Mouse (Mus musculus): ENCODE results near the gene Sema6d. TPM values are rescaled to one million over a fixed set of nuclear protein-coding genes. Genes with fewer than 3 reads are reported as not detected.
A peak's percentile ranks its signal among the peaks of the same experiment; 100 is the strongest.

The Sema6d gene
- polyA plus RNA-seq, 1 experiment from 2014 or later: 4.9 TPM

GRCm38 (mm10) chr2:124592750-124593149, 503.0 kb downstream of the Sema6d start:
- Histone ChIP-seq H3K4me2 (ENCODE audit: low read length) (no peak overlapping the region), H3K36me3 (ENCODE audit: insufficient read depth, low read length) (no peaks in the 10 kb centered on the region), H3K27ac (no peak overlapping the region), H3K9me3 (replicated peaks; ENCODE audit: low read length) (no peaks in the 10 kb centered on the region), H3K27me3 (ENCODE audit: insufficient read depth, low read length) (no peaks in the 10 kb centered on the region), H3K4me3 (replicated peaks; ENCODE audit: low read depth, low read length) (no peak overlapping the region), H3K4me1 (replicated peaks; ENCODE audit: insufficient read depth, low read length) (no peaks in the 10 kb centered on the region), H3K9ac (ENCODE audit: low read depth, low read length) (no peak overlapping the region)
- WGBS: 75% methylated on average over 4 of the region's 4 CpGs
- TF ChIP-seq CTCF (IDR thresholded peaks at IDR 0.05; ENCODE audit: low read depth): no peak
- DNase-seq (ENCODE audit: low spot score) (no peak), ATAC-seq (replicated peaks; ENCODE audit: low FRiP score, low read depth) (no peak)

GRCm38 (mm10) chr2:124599014-124599413, 509.2 kb downstream of the Sema6d start:
- no peak for TF ChIP-seq CTCF (IDR thresholded peaks at IDR 0.05; ENCODE audit: low read depth)
- Histone ChIP-seq H3K27ac (no peak overlapping the region), H3K36me3 (ENCODE audit: insufficient read depth, low read length) (no peaks in the 10 kb centered on the region), H3K9me3 (replicated peaks; ENCODE audit: low read length) (no peaks in the 10 kb centered on the region), H3K4me3 (replicated peaks; ENCODE audit: low read depth, low read length) (no peak overlapping the region), H3K4me1 (replicated peaks; ENCODE audit: insufficient read depth, low read length) (no peaks in the 10 kb centered on the region), H3K27me3 (ENCODE audit: insufficient read depth, low read length) (no peaks in the 10 kb centered on the region), H3K9ac (ENCODE audit: low read depth, low read length) (no peak overlapping the region), H3K4me2 (ENCODE audit: low read length) (no peak overlapping the region)
- 71% methylated on average over 3 of the region's 3 CpGs for WGBS
- no peak for ATAC-seq (replicated peaks; ENCODE audit: low FRiP score, low read depth)
- DNase-seq (ENCODE audit: low spot score): no peak

- WGBS: 56% methylated on average over 9 of the region's 9 CpGs
- Histone ChIP-seq H3K27ac (no peak overlapping the region), H3K36me3 (ENCODE audit: insufficient read depth, low read length) (no peaks in the 10 kb centered on the region), H3K4me2 (ENCODE audit: low read length) (no peak overlapping the region), H3K4me3 (replicated peaks; ENCODE audit: low read depth, low read length) (no peak overlapping the region), H3K9me3 (replicated peaks; ENCODE audit: low read length) (no peaks in the 10 kb centered on the region), H3K4me1 (replicated peaks; ENCODE audit: insufficient read depth, low read length) (no peaks in the 10 kb centered on the region), H3K9ac (ENCODE audit: low read depth, low read length) (no peak overlapping the region), H3K27me3 (ENCODE audit: insufficient read depth, low read length) (no peaks in the 10 kb centered on the region)
- TF ChIP-seq CTCF (IDR thresholded peaks at IDR 0.05; ENCODE audit: low read depth): no peak
- DNase-seq (ENCODE audit: low spot score): no peak
- no peak for ATAC-seq (replicated peaks; ENCODE audit: low FRiP score, low read depth)
These were observed 512.1 kb downstream of the Sema6d start for GRCm38 (mm10) chr2:124601702-124602378.

GRCm38 (mm10) chr2:124602379-124602913, 512.7 kb downstream of the Sema6d start:
- no peak for ATAC-seq (replicated peaks; ENCODE audit: low FRiP score, low read depth)
- no peak for TF ChIP-seq CTCF (IDR thresholded peaks at IDR 0.05; ENCODE audit: low read depth)
- no peak for DNase-seq (ENCODE audit: low spot score)
- H3K27ac ChIP-seq: no peak overlapping the region
- H3K27me3 ChIP-seq (ENCODE audit: insufficient read depth, low read length): no peaks in the 10 kb centered on the region
- no peaks in the 10 kb centered on the region for H3K36me3 ChIP-seq (ENCODE audit: insufficient read depth, low read length)
- no peaks in the 10 kb centered on the region for H3K4me1 ChIP-seq (replicated peaks; ENCODE audit: insufficient read depth, low read length)
- no peak overlapping the region for H3K4me3 ChIP-seq (replicated peaks; ENCODE audit: low read depth, low read length)
- WGBS: 46% methylated on average over 8 of the region's 8 CpGs
- H3K9ac ChIP-seq (ENCODE audit: low read depth, low read length): no peak overlapping the region
- H3K9me3 ChIP-seq (replicated peaks; ENCODE audit: low read length): no peaks in the 10 kb centered on the region
- H3K4me2 ChIP-seq (ENCODE audit: low read length): no peak overlapping the region

GRCm38 (mm10) chr2:124605341-124605740, 515.6 kb downstream of the Sema6d start:
- 70% methylated on average over 1 of the region's 1 CpGs for WGBS
- Histone ChIP-seq H3K4me3 (replicated peaks; ENCODE audit: low read depth, low read length) (no peak overlapping the region), H3K9ac (ENCODE audit: low read depth, low read length) (no peak overlapping the region), H3K36me3 (ENCODE audit: insufficient read depth, low read length) (no peaks in the 10 kb centered on the region), H3K4me2 (ENCODE audit: low read length) (no peak overlapping the region), H3K27me3 (ENCODE audit: insufficient read depth, low read length) (no peaks in the 10 kb centered on the region), H3K27ac (no peak overlapping the region), H3K9me3 (replicated peaks; ENCODE audit: low read length) (no peaks in the 10 kb centered on the region), H3K4me1 (replicated peaks; ENCODE audit: insufficient read depth, low read length) (no peaks in the 10 kb centered on the region)
- ATAC-seq (replicated peaks; ENCODE audit: low FRiP score, low read depth) (no peak), DNase-seq (ENCODE audit: low spot score) (peak; percentile 29)
- peak; percentile 69 for TF ChIP-seq CTCF (IDR thresholded peaks at IDR 0.05; ENCODE audit: low read depth)

GRCm38 (mm10) chr2:124607986-124608385, 518.2 kb downstream of the Sema6d start:
- DNase-seq (ENCODE audit: low spot score): no peak
- no peak for ATAC-seq (replicated peaks; ENCODE audit: low FRiP score, low read depth)
- H3K4me1 ChIP-seq (replicated peaks; ENCODE audit: insufficient read depth, low read length): 0 out of 2 replicates have a peak, but pooled peaks cover 9% of the 10 kb centered on the region
- H3K27ac ChIP-seq: no peak overlapping the region
- H3K9ac ChIP-seq (ENCODE audit: low read depth, low read length): no peak overlapping the region
- H3K27me3 ChIP-seq (ENCODE audit: insufficient read depth, low read length): no peaks in the 10 kb centered on the region
- no peaks in the 10 kb centered on the region for H3K9me3 ChIP-seq (replicated peaks; ENCODE audit: low read length)
- no peak overlapping the region for H3K4me3 ChIP-seq (replicated peaks; ENCODE audit: low read depth, low read length)
- H3K4me2 ChIP-seq (ENCODE audit: low read length): no peak overlapping the region
- H3K36me3 ChIP-seq (ENCODE audit: insufficient read depth, low read length): no peaks in the 10 kb centered on the region
- TF ChIP-seq CTCF (IDR thresholded peaks at IDR 0.05; ENCODE audit: low read depth): no peak
- 76% methylated on average over 5 of the region's 5 CpGs for WGBS
